Mouse (Mus musculus): ENCODE measurements around the gene Map1b. TPM values are rescaled to one million over a fixed set of nuclear protein-coding genes. Genes with fewer than 3 reads are reported as not detected.

Gene Map1b
- polyA plus RNA-seq, 1 experiment from 2014 or later: 10.1 TPM

DNA sequence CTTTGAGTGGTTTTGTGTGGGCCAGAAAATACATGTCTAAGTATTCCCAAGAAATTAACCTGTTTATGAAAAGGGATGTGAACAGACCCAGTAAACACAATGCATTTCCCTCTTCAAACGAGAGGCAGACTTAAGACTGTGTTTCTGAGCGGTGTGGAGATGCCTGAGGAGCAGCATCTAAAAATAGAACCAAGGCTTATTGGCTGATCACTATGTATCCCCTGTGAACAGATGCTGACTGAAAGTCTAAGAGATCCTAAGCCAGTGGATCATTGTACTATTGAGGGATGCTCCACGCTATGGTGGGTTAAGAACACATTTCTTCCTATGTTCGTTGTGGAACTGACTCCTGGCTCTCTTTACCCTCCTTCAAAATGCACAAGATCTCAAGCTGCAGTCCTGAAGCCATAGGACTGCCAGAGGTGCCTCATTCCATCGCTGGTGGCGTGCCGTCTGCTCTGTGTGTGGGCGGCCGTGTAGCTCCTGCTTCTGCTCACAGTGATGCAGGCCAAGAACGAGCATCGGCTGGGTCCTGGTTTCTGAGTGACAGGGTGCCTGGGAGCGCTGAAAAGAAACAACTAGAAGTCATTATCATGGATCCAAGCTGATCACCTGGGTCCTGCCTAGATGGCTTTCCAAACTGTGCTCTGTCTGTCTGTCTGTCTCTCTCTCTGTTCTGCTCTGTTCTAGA lies 34.5 kb upstream of the Map1b start:
- in situ Hi-C loops (cut with MboI; ENCODE audit: low pct_unique_long_range_greater_than_20kb): no loop called here
- ATAC-seq: no peak

DNA sequence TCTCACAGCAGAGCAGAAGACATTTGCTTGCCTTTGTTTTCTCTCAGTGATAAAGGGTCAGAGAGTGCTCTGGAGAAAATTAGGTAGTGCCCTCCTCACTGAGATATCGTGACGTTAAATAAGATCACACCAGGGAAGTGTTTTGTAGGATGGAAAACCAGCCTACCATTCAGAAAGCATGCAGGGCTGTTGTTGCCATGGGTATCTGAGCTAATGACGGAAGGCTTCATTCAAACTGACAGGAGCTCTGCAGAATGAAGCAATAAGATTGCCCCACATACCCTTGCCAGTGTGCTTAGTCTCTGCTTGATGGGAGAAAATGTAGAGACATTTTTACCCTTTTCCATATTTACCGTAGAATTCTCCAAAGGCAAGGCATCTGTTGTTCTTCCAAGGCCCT lies 33.7 kb upstream of the Map1b start:
- ChIA-PET POLR2A (no interaction called here), CTCF (no interaction called here)
- H3K27me3 ChIP-seq: no peaks in the 10 kb centered on the region
- in situ Hi-C loops (cut with MboI; ENCODE audit: low pct_unique_long_range_greater_than_20kb): no loop called here
- TF ChIP-seq CTCF (IDR thresholded peaks at IDR 0.05): no peak
- DNase-seq (ENCODE audit: low read depth, low spot score) (no peak), ATAC-seq (no peak)

More for the DNA sequence above, 34.5 kb upstream of the Map1b start:
- no peak for DNase-seq (ENCODE audit: low read depth, low spot score)
- ChIA-PET POLR2A (interaction anchor here (0.5 kb wide), 1 partner anchor 306 kb away, joined by 4 read pairs; no protein-coding TSS in a partner anchor), CTCF (no interaction called here)
- no peak for TF ChIP-seq CTCF (IDR thresholded peaks at IDR 0.05)
- H3K27me3 ChIP-seq: no peaks in the 10 kb centered on the region

DNA sequence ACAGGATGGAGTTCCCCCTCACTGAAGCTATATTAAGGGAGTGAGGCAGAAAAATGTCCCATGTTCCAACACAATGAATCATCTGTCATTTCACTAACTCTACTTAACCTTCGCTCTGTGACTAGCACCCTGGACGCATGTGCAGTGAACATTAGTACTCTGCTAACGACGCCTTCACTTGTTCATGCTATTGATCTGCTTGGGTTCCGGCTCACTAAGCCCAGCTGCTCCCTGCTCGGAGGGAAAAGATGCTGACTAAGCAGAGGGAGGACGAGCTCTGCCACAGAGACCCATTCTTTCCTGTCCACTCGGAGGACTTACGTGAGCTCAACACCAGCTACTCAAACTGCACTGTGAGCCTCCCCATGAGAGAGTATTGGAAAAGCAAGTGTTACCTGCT lies 33.2 kb upstream of the Map1b start:
- no peaks in the 10 kb centered on the region for H3K27me3 ChIP-seq
- ChIA-PET POLR2A (no interaction called here), CTCF (no interaction called here)
- in situ Hi-C loops (cut with MboI; ENCODE audit: low pct_unique_long_range_greater_than_20kb): no loop called here
- TF ChIP-seq CTCF (IDR thresholded peaks at IDR 0.05): no peak
- DNase-seq (ENCODE audit: low read depth, low spot score): no peak
- no peak for ATAC-seq

DNA sequence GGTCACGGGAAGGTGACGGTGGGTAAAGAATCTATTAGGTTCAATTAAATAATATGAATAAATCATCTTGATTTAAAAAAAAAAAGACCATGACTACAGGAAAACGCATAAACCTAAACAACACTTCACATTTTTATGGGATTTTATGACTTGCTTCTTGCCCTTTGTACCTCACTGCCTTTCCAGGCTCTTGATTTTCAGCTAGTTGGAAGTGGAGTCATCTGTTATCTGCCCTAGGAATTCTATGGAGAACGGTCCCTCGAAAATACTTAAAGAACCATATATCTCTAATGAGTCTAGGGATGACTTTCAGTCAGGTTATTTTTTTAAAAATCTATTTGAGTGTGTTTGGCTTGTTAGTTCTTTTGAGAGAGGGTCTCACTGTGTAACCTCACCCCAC lies 30.5 kb upstream of the Map1b start:
- TF ChIP-seq CTCF (IDR thresholded peaks at IDR 0.05): no peak
- DNase-seq (ENCODE audit: low read depth, low spot score) (no peak), ATAC-seq (no peak)
- ChIA-PET CTCF (no interaction called here), POLR2A (no interaction called here)
- H3K27me3 ChIP-seq: no peaks in the 10 kb centered on the region
- in situ Hi-C loops (cut with MboI; ENCODE audit: low pct_unique_long_range_greater_than_20kb): no loop called here

DNA sequence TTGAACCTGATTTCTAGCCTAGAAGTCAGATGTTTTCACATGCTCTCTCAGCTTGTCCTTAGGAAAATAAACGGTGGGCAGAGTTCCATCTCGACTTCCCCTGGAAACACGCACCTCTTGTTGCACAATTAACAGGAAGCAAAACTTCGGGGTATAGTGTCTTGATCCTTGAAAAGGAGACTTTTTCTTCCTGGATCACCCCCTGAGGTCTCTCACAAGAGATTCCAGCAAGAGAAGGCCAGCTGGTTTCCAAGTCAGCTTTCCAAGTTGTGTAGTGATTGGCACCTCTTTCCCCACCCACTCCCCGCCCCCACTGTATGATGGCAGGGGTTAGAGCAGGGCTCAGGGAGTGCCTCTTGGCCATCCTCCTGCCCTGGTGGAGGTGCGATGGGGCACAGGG lies 28.9 kb upstream of the Map1b start:
- ChIA-PET CTCF (no interaction called here), POLR2A (no interaction called here)
- DNase-seq (ENCODE audit: low read depth, low spot score): no peak
- no peak for TF ChIP-seq CTCF (IDR thresholded peaks at IDR 0.05)
- no peak for ATAC-seq
- peaks cover 4% of the 10 kb centered on the region for H3K27me3 ChIP-seq
- in situ Hi-C loops (cut with MboI; ENCODE audit: low pct_unique_long_range_greater_than_20kb): no loop called here

DNA sequence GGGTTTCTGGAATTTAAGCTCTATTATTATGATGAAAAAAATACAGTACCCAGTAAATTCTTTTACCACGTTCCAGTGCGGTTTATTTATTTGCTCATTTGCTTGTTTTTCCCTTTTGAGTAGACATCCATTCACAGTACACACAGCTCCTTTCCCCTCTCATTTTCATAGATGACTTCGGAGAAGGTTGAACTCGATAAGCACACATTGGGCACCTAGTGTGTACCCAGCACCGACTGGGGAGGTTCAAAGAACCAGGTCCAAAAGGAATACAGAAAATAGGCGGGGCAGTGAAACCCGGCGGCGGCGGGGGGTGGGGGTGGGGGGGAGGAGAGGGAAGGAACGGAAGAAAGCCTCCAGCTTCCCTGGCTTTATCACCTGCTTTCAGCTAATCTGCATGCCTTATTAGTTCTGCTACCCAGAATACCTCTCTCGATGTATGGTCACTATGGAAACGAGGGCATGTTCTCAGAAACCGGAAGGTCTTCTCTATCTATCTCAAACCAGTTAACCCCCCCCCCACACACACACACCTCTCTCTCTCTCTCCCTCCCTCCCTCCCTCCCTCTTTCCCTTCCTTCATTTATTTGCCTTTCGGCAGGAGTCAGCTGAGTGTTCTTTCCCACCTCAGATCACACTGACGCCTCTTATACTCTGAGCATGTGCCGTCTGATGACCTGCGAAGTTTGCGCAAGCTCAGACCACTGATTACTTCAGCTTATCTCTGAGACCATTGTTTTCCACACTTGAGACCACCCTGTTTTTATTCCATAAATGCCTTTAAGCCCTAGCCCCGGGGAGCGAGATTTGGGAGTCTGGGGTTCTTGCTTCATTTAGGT lies 25.3 kb upstream of the Map1b start:
- no peak for DNase-seq (ENCODE audit: low read depth, low spot score)
- no peak for ATAC-seq

DNA sequence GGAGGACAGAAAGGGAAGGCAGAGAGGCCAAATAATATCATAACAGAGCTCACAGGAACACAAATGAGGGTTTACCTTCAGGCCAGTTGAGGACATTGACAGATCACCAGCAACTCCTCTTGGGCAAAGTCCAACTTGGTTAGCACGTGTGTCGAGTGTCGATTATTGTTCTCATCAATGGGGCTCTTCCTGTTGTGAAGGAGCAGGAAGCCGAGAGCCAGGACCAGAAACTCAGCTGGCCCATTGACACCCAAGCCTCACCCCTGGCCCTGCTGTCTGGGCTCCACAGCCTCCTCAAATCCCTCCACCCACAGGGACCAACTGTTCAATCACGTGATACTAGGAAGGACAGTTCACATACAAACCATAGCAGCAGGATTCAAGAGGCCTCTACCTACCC lies 22.9 kb upstream of the Map1b start:
- CTCF ChIA-PET: no interaction called here
- TF ChIP-seq CTCF (IDR thresholded peaks at IDR 0.05): no peak
- DNase-seq (ENCODE audit: low read depth, low spot score) (no peak), ATAC-seq (no peak)
- in situ Hi-C loops (cut with MboI; ENCODE audit: low pct_unique_long_range_greater_than_20kb): no loop called here
- POLR2A ChIA-PET: no interaction called here
- peaks cover 7% of the 10 kb centered on the region for H3K27me3 ChIP-seq

More for the DNA sequence above, 25.3 kb upstream of the Map1b start:
- ChIA-PET CTCF (no interaction called here), POLR2A (no interaction called here)
- in situ Hi-C loops (cut with MboI; ENCODE audit: low pct_unique_long_range_greater_than_20kb): no loop called here
- peaks cover 7% of the 10 kb centered on the region for H3K27me3 ChIP-seq
- TF ChIP-seq CTCF (IDR thresholded peaks at IDR 0.05): no peak

DNA sequence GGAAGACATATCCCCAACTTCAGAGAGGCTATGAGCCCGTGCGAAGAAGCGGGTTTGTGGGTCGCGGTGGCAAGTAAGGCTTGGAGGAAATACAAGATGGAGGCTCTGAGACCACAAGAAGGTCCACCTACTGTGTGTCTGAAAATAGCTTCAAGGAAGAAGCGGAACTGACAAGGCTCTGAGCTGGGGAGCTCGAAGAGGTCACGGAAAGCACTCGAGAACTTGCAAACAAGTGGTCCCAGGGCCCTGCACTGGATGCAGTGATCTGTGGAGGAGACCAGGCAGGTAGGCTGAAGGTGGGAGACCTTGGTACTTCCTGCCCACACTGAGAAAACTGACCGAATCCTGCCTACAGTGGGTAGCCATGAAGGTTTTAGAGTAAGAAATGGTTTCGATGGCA lies 22.5 kb upstream of the Map1b start:
- in situ Hi-C loops (cut with MboI; ENCODE audit: low pct_unique_long_range_greater_than_20kb): no loop called here
- CTCF ChIA-PET: no interaction called here

DNA sequence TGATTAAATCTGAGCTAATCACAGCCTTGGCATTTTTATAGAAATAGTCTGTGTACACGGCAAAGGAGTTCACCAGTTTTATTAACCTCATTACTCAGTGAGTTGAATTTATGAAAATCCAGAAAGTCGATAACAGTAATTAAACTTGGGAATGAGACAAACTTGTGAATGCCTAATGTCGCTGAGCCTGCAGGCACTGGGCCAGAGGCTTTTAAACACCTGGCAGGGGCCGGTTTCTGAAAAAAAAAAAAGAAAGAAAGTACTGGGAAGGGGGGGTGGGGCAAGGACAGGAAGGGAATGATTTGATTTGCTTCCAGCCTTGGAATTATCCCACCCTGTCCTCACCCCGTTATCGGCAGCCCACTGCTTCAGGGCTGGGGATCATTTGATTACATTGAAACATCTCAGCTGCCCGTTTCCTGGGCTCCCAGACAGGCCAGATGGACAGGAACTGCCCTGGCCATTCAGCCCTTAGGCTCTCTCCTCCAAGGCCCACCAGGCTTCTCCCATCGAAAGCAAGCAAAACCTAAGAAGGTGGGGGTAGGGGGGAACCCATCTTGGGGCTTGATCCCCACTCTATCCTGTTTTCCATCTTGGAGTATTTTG lies 21.7 kb upstream of the Map1b start:
- peaks cover 7% of the 10 kb centered on the region for H3K27me3 ChIP-seq
- in situ Hi-C loops (cut with MboI; ENCODE audit: low pct_unique_long_range_greater_than_20kb): no loop called here
- CTCF ChIA-PET: no interaction called here
- ATAC-seq: no peak
- POLR2A ChIA-PET: no interaction called here
- no peak for TF ChIP-seq CTCF (IDR thresholded peaks at IDR 0.05)
- DNase-seq (ENCODE audit: low read depth, low spot score): no peak

More for the DNA sequence above, 22.5 kb upstream of the Map1b start:
- POLR2A ChIA-PET: no interaction called here
- DNase-seq (ENCODE audit: low read depth, low spot score): no peak
- H3K27me3 ChIP-seq: peaks cover 7% of the 10 kb centered on the region
- TF ChIP-seq CTCF (IDR thresholded peaks at IDR 0.05): no peak
- ATAC-seq: no peak

DNA sequence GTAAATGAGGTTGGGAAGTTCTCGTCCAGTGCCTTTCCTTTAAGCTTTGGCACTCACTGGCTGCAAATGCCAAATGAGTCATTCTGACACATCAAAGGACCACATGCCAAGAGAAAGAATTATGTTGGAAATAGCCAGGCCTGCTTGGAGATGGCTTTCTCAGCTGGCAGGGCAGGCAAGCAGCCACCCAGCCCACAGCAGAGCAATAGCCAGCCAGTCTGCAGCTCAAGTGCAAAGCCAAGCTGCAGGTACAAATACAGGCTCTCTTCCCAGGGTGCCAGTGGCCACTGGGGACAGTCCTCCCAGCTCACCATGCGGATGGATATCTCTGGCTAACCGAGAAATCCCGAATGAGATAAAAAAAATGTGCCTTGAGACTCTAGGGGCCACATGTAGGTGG lies 12.1 kb upstream of the Map1b start:
- POLR2A ChIA-PET: no interaction called here
- in situ Hi-C loops (cut with MboI; ENCODE audit: low pct_unique_long_range_greater_than_20kb): no loop called here
- DNase-seq (ENCODE audit: low read depth, low spot score) (peak; percentile 75), ATAC-seq (peak; percentile 65)
- no peak for TF ChIP-seq CTCF (IDR thresholded peaks at IDR 0.05)
- no peaks in the 10 kb centered on the region for H3K27me3 ChIP-seq
- CTCF ChIA-PET: interaction anchor here (1.1 kb wide), 1 partner anchor 153 kb away, joined by 3 read pairs; no protein-coding TSS in a partner anchor

DNA sequence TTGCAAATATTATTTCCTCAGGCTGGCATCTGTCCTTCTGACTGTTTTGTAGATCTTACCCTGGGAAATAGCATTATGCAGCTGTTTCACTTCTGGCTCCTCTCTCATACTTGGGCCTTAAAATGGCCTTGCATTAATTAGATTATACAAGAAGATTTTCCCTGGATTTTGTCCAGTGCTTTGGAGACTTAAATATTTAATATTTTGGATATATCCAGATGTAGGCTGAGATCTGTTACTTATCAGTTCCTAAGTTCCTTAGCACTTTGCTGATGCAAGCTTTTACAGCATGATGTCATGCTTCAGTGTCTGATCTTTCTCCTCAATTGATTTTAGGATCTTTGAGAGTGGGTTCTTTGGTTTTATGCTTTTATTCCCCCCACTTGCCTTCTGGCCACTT lies 11.6 kb upstream of the Map1b start:
- ChIA-PET POLR2A (no interaction called here), CTCF (interaction anchor here (1.1 kb wide), 1 partner anchor 152 kb away, joined by 3 read pairs; no protein-coding TSS in a partner anchor)
- no peak for DNase-seq (ENCODE audit: low read depth, low spot score)
- no peak for TF ChIP-seq CTCF (IDR thresholded peaks at IDR 0.05)
- no peaks in the 10 kb centered on the region for H3K27me3 ChIP-seq
- in situ Hi-C loops (cut with MboI; ENCODE audit: low pct_unique_long_range_greater_than_20kb): no loop called here
- no peak for ATAC-seq
